Mouse (Mus musculus) myocyte (in vitro differentiated cells): ENCODE data around the gene Atp5g2.

Experiments used
- CEBPB ChIP-seq: IDR thresholded peaks from 2 replicates; pipeline ENCODE4 v1.6.1; 2011; ENCODE audit warnings: mild to moderate bottlenecking, moderate library complexity; ENCODE audit not compliant: poor library complexity, insufficient read depth, severe bottlenecking
- MAX ChIP-seq: IDR thresholded peaks from one replicate; pipeline ENCODE4 v1.6.1; 2011; ENCODE audit warnings: low read depth, mild to moderate bottlenecking, control low read depth
- MYOD1 ChIP-seq, 3 experiments: IDR thresholded peaks; one replicate each; pipeline ENCODE4 v1.6.1; 2011; ENCODE audit warnings: control low read depth in 2 of 3, low read depth in 2 of 3, mild to moderate bottlenecking in 2 of 3, moderate library complexity in 1 of 3; ENCODE audit not compliant: insufficient read length in 2 of 3, control insufficient read depth in 1 of 3
- POLR2A ChIP-seq: IDR thresholded peaks from one replicate; pipeline ENCODE4 v1.6.1; 2011; ENCODE audit warnings: low read depth, mild to moderate bottlenecking, control low read depth, moderate library complexity; ENCODE audit not compliant: insufficient read length
- TCF12 ChIP-seq: IDR thresholded peaks from one replicate; pipeline ENCODE4 v1.6.1; 2011; ENCODE audit warnings: mild to moderate bottlenecking, control low read depth; ENCODE audit not compliant: poor library complexity, insufficient read depth, severe bottlenecking
- TCF3 ChIP-seq: IDR thresholded peaks from one replicate; pipeline ENCODE4 v1.6.1; 2011; ENCODE audit warnings: low read depth, control low read depth; ENCODE audit not compliant: insufficient read length
- USF1 ChIP-seq: IDR thresholded peaks from one replicate; pipeline ENCODE4 v1.6.1; 2011; ENCODE audit warnings: low read depth, mild to moderate bottlenecking, control low read depth, moderate library complexity

DNA sequence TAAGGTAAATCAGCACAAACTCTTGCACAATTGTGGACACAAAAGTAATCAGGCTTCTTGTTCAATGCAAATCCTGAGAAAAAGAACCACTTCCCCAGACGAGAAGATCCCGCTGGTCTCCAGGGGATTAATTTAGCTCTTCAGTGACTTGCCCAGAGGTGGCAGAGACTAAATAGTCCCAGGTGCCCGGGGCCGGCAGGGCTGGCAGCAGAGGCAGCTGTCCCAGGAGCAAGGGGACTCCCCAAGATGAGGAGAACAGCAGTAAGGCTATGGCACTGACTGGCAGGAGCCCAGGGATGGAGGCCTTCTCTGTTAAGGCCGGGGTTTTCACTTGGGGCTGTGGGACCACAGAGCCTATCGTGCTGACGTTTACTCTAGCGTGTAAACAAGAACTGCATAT lies 8.3 kb downstream of the Atp5g2 start:
- no peak for TF ChIP-seq POLR2A
- no peak for TF ChIP-seq USF1
- TF ChIP-seq MYOD1 (IDR thresholded peaks at IDR 0.05; ENCODE audit: control insufficient read depth in 1 of 3, insufficient read length in 2 of 3, low read depth in 2 of 3), result no peak
- no peak for TF ChIP-seq TCF12
- no peak for TF ChIP-seq TCF3
- TF ChIP-seq MAX, result no peak
- no peak for TF ChIP-seq CEBPB
